Mouse (Mus musculus) heart, adult 2 months (tissue): Measurements from ENCODE around the gene Scfd2.

ENCODE experiments used
- CTCF ChIP-seq: fragments of 200-600 bp; IDR thresholded peaks from 2 replicates; pipeline ENCODE4 v1.8.1; 2022; ENCODE audit warnings: antibody characterized with exemption, mild to moderate bottlenecking, moderate library complexity
- EP300 ChIP-seq: fragments of 200-500 bp; IDR thresholded peaks from 2 replicates; pipeline ENCODE4 v1.6.1; 2011; ENCODE audit warnings: low read depth, low read length, control low read depth; ENCODE audit not compliant: insufficient read depth
- POLR2A ChIP-seq: fragments of 200-500 bp; IDR thresholded peaks from 2 replicates; pipeline ENCODE4 v1.6.1; 2011; ENCODE audit warnings: mild to moderate bottlenecking, low read depth, low read length, control low read depth; ENCODE audit not compliant: insufficient read depth

GRCm38 (mm10) chr5:74358033-74358432 lies 173.5 kb downstream of the Scfd2 start:
- TF ChIP-seq CTCF (no peak), POLR2A (no peak), EP300 (no peak)
